Mouse (Mus musculus): ENCODE measurements around the gene N4bp2.

- TF ChIP-seq CTCF (IDR thresholded peaks at IDR 0.05; ENCODE audit: control insufficient read depth, insufficient read depth, insufficient replicate concordance, low read depth, low read length) (no peak), POLR2A (IDR thresholded peaks at IDR 0.05; ENCODE audit: control insufficient read depth, low read depth, low read length) (no peak)
Measured at GRCm38 (mm10) chr5:65760041-65760440, 3.3 kb upstream of the N4bp2 start.

Measured in testis, adult 2 months (tissue).